ENCODE assay signal across 20 mouse cellular contexts in the genomic region with DNA sequence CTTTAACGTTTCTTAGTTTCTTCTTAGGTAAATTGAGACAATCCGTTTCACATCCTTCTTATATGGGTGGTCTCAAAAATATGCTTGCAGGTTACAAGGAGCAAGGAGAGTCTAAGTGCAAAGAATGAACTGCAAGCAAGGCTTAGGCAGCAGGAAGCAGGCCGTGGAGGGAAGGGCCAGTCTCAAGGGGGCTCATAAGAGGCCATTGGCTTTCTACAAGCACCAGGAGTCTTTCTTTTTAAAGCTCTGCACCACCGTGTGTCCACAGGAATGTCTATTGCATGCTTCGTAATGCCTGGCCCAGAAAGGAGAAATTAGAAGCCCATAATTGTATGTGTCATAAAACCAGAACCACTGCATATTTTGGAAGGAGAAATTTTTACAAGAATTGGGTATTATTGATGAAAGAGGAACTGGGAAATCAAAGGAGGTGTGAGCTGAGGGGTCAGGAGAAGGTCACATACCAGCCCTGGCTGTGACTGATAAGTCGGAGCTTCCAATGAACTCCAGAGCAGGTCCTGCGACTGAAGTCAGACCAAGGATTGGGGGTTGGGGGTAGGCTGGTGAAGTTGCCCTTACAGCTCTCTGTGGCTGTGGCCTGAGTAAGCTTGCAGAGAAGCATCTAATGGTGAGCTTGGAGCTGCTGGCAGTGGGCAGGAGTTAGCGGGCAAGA.
DNase-seq lines count a peak whose midpoint lies in the region; ATAC-seq lines count a peak whose summit lies in the region.
"Had no signal": no experiment of that assay in that cellular context is flagged by ENCODE, and none has a peak within 500 bp of the region (broad histone marks: within the 10 kb centered on the region; RNA-seq: fewer than 3 reads in every experiment).

No protein-coding gene starts in this region.

- H3K4me3 ChIP-seq in lung, embryonic 16.5 days (ENCODE audit: low read length): no peak overlapping the region
- H3K4me3 ChIP-seq in embryonic facial prominence, embryonic 14.5 days (ENCODE audit: low read depth, low read length): no peak overlapping the region
- H3K4me3 ChIP-seq in limb, embryonic 13.5 days: no peak overlapping the region
- H3K4me3 ChIP-seq in hindbrain, embryonic 13.5 days: no peak overlapping the region
- H3K4me3 ChIP-seq in midbrain, embryonic 16.5 days (ENCODE audit: low read depth, low read length): no peak overlapping the region
- no peak overlapping the region for H3K4me3 ChIP-seq in neural tube, embryonic 15.5 days (replicated peaks)
- H3K4me3 ChIP-seq: forebrain, embryonic 13.5 days; heart, embryonic 15.5 days; kidney, embryonic 15.5 days; liver, embryonic 12.5 days; lung, embryonic 15.5 days had no signal

- H3K27ac ChIP-seq in lung, embryonic 16.5 days (ENCODE audit: low read length): no peak overlapping the region
- H3K27ac ChIP-seq in embryonic facial prominence, embryonic 14.5 days (replicated peaks; ENCODE audit: low read depth, low read length): no peak overlapping the region
- no peak overlapping the region for H3K27ac ChIP-seq in limb, embryonic 13.5 days
- H3K27ac ChIP-seq in hindbrain, embryonic 13.5 days: no peak overlapping the region
- no peak overlapping the region for H3K27ac ChIP-seq in midbrain, embryonic 16.5 days (ENCODE audit: low read length)
- H3K27ac ChIP-seq in neural tube, embryonic 15.5 days (replicated peaks): no peak overlapping the region
- H3K27ac ChIP-seq: forebrain, embryonic 13.5 days; heart, embryonic 15.5 days; hindbrain, postnatal 0 days; kidney, embryonic 15.5 days; liver, embryonic 12.5 days; lung, embryonic 15.5 days had no signal

- H3K4me1 ChIP-seq in lung, embryonic 16.5 days (replicated peaks; ENCODE audit: control insufficient read depth, insufficient read depth, low read length): no peaks in the 10 kb centered on the region
- H3K4me1 ChIP-seq in embryonic facial prominence, embryonic 14.5 days (ENCODE audit: control insufficient read depth, insufficient read depth, low read length): no peaks in the 10 kb centered on the region
- no peaks in the 10 kb centered on the region for H3K4me1 ChIP-seq in limb, embryonic 13.5 days
- H3K4me1 ChIP-seq in hindbrain, embryonic 13.5 days (replicated peaks): no peaks in the 10 kb centered on the region
- no peaks in the 10 kb centered on the region for H3K4me1 ChIP-seq in midbrain, embryonic 16.5 days (ENCODE audit: control insufficient read depth, insufficient read depth, low read length)
- H3K4me1 ChIP-seq in neural tube, embryonic 15.5 days: no peaks in the 10 kb centered on the region
- H3K4me1 ChIP-seq: forebrain, embryonic 13.5 days; heart, embryonic 15.5 days; kidney, embryonic 15.5 days; liver, embryonic 12.5 days; lung, embryonic 15.5 days had no signal

- WGBS in lung, embryonic 16.5 days: 38% methylated on average over 8 of the region's 8 CpGs
- 54% methylated on average over 8 of the region's 8 CpGs for WGBS in embryonic facial prominence, embryonic 14.5 days
- 25% methylated on average over 8 of the region's 8 CpGs for WGBS in limb, embryonic 13.5 days
- 70% methylated on average over 8 of the region's 8 CpGs for WGBS in hindbrain, embryonic 13.5 days
- WGBS in midbrain, embryonic 16.5 days: 78% methylated on average over 8 of the region's 8 CpGs
- 67% methylated on average over 8 of the region's 8 CpGs for whole genome bisulfite sequencing in neural tube, embryonic 15.5 days

- ATAC-seq in lung, embryonic 16.5 days (ENCODE audit: low read depth): 0 out of 2 replicates have a peak, but pooled peaks have one; percentile 36
- ATAC-seq in embryonic facial prominence, embryonic 14.5 days (ENCODE audit: low read depth): no peak; the same call in 1 of the 2 replicates
- peak; percentile 81 for ATAC-seq in limb, embryonic 13.5 days (ENCODE audit: low FRiP score, low read depth)
- no peak for ATAC-seq in hindbrain, embryonic 13.5 days (ENCODE audit: low FRiP score)
- no peak for ATAC-seq in midbrain, embryonic 16.5 days
- no peak for ATAC-seq in neural tube, embryonic 15.5 days (ENCODE audit: low FRiP score)
- ATAC-seq: forebrain, embryonic 13.5 days; hindbrain, postnatal 0 days; intestine, postnatal 0 days; liver, embryonic 12.5 days had no signal

- no peaks in the 10 kb centered on the region for H3K36me3 ChIP-seq in lung, embryonic 16.5 days (ENCODE audit: control insufficient read depth, insufficient read depth, low read length)
- H3K36me3 ChIP-seq in embryonic facial prominence, embryonic 14.5 days (ENCODE audit: control insufficient read depth, insufficient read depth, low read length): no peaks in the 10 kb centered on the region
- no peaks in the 10 kb centered on the region for H3K36me3 ChIP-seq in limb, embryonic 13.5 days
- no peaks in the 10 kb centered on the region for H3K36me3 ChIP-seq in hindbrain, embryonic 13.5 days
- H3K36me3 ChIP-seq in midbrain, embryonic 16.5 days (ENCODE audit: control insufficient read depth, insufficient read depth, low read length): no peaks in the 10 kb centered on the region
- no peaks in the 10 kb centered on the region for H3K36me3 ChIP-seq in neural tube, embryonic 15.5 days
- H3K36me3 ChIP-seq: heart, embryonic 15.5 days; kidney, embryonic 15.5 days; liver, embryonic 12.5 days; lung, embryonic 15.5 days had no signal

- no peak overlapping the region for H3K9ac ChIP-seq in lung, embryonic 16.5 days (ENCODE audit: low read length)
- H3K9ac ChIP-seq in embryonic facial prominence, embryonic 14.5 days (ENCODE audit: low read depth, low read length): no peak overlapping the region
- H3K9ac ChIP-seq in limb, embryonic 13.5 days: no peak overlapping the region
- H3K9ac ChIP-seq in hindbrain, embryonic 13.5 days: no peak overlapping the region
- H3K9ac ChIP-seq in midbrain, embryonic 16.5 days (ENCODE audit: low read depth, low read length): no peak overlapping the region
- H3K9ac ChIP-seq in neural tube, embryonic 15.5 days (replicated peaks): no peak overlapping the region
- H3K9ac ChIP-seq: forebrain, embryonic 13.5 days; heart, embryonic 15.5 days; kidney, embryonic 15.5 days; liver, embryonic 12.5 days; lung, embryonic 15.5 days had no signal

- DNase-seq in lung, postnatal 14 days: no peak
- peak; percentile 23 for DNase-seq in embryonic facial prominence, embryonic 14.5 days (ENCODE audit: low spot score)
- no peak for DNase-seq in right cerebral cortex, adult 18-20 months
- DNase-seq: cerebellum, adult 18-20 months; cerebellum, postnatal 36 days; gastrocnemius, postnatal 25 days; thymus, postnatal 4 days had no signal

- H3K4me2 ChIP-seq in lung, embryonic 16.5 days (ENCODE audit: low read depth, low read length): no peak overlapping the region
- H3K4me2 ChIP-seq in embryonic facial prominence, embryonic 14.5 days (ENCODE audit: low read depth, low read length): no peak overlapping the region
- no peak overlapping the region for H3K4me2 ChIP-seq in limb, embryonic 13.5 days (replicated peaks)
- H3K4me2 ChIP-seq in hindbrain, embryonic 13.5 days: no peak overlapping the region
- no peak overlapping the region for H3K4me2 ChIP-seq in midbrain, embryonic 16.5 days (ENCODE audit: low read length)
- no peak overlapping the region for H3K4me2 ChIP-seq in neural tube, embryonic 15.5 days
- H3K4me2 ChIP-seq: forebrain, embryonic 13.5 days; heart, embryonic 15.5 days; kidney, embryonic 15.5 days; liver, embryonic 12.5 days; lung, embryonic 15.5 days had no signal

- no peaks in the 10 kb centered on the region for H3K27me3 ChIP-seq in lung, embryonic 16.5 days (ENCODE audit: control insufficient read depth, insufficient read depth, low read depth, low read length)
- H3K27me3 ChIP-seq in embryonic facial prominence, embryonic 14.5 days (replicated peaks; ENCODE audit: control insufficient read depth, insufficient read depth, low read length): peaks cover 8% of the 10 kb centered on the region; the same call in 1 of the 2 replicates
- peaks cover 7% of the 10 kb centered on the region; the same call in 1 of the 2 replicates for H3K27me3 ChIP-seq in limb, embryonic 13.5 days
- no peaks in the 10 kb centered on the region for H3K27me3 ChIP-seq in hindbrain, embryonic 13.5 days
- no peaks in the 10 kb centered on the region for H3K27me3 ChIP-seq in midbrain, embryonic 16.5 days (ENCODE audit: control insufficient read depth, insufficient read depth, low read depth, low read length)
- H3K27me3 ChIP-seq in neural tube, embryonic 15.5 days (replicated peaks): peaks cover 6% of the 10 kb centered on the region; the same call in 1 of the 2 replicates
- H3K27me3 ChIP-seq: CH12.LX; forebrain, embryonic 13.5 days; heart, embryonic 15.5 days; lung, embryonic 15.5 days had no signal

- H3K9me3 ChIP-seq in lung, embryonic 16.5 days (ENCODE audit: control insufficient read depth, low read length): no peaks in the 10 kb centered on the region
- H3K9me3 ChIP-seq in embryonic facial prominence, embryonic 14.5 days (ENCODE audit: control insufficient read depth, low read length): no peaks in the 10 kb centered on the region
- H3K9me3 ChIP-seq in limb, embryonic 13.5 days: no peaks in the 10 kb centered on the region
- no peaks in the 10 kb centered on the region for H3K9me3 ChIP-seq in hindbrain, embryonic 13.5 days
- H3K9me3 ChIP-seq in midbrain, embryonic 16.5 days (replicated peaks; ENCODE audit: control insufficient read depth, low read length, poor library complexity, severe bottlenecking): no peaks in the 10 kb centered on the region
- H3K9me3 ChIP-seq in neural tube, embryonic 15.5 days (replicated peaks): no peaks in the 10 kb centered on the region
- H3K9me3 ChIP-seq: forebrain, embryonic 13.5 days; heart, embryonic 15.5 days; kidney, embryonic 15.5 days; liver, embryonic 12.5 days; lung, embryonic 15.5 days had no signal

Comparison
In these comparisons a context has a peak if more than half of its experiments do, and no peak if none do; other contexts are left out.
1. ATAC-seq: peak in lung, embryonic 16.5 days (single experiment) and limb, embryonic 13.5 days (single experiment); none in embryonic facial prominence, embryonic 14.5 days (single experiment), hindbrain, embryonic 13.5 days (single experiment), midbrain, embryonic 16.5 days (single experiment) and neural tube, embryonic 15.5 days (single experiment).